In genomic region chr19:46095291-46095690, GRCm38 (mm10) we compare ENCODE assay signal across 24 mouse cellular contexts. TPM values are rescaled to one million over a fixed set of nuclear protein-coding genes. Genes with fewer than 3 reads are reported as not detected.
"Had no signal": no experiment of that assay in that cellular context is flagged by ENCODE, and none has a peak within 500 bp of the region (broad histone marks: within the 10 kb centered on the region; RNA-seq: fewer than 3 reads in every experiment).

No protein-coding gene starts in this region.

- H3K27ac ChIP-seq: kidney, postnatal 0 days; left cerebral cortex, adult 2 months; limb, embryonic 13.5 days; liver, embryonic 12.5 days; midbrain, embryonic 10.5 days; neural tube, embryonic 15.5 days had no signal

- H3K9me3 ChIP-seq: midbrain, embryonic 10.5 days; neural tube, embryonic 15.5 days had no signal

- DNase-seq: kidney, adult 8-10 months; kidney, postnatal 36 days; left cerebral cortex, postnatal 4 days; lung, embryonic 14.5 days; lung, postnatal 10 days; lung, postnatal 4 days; midbrain, embryonic 14.5 days; right cerebral cortex, postnatal 25 days; spleen, adult 18-20 months; thymus, adult 2 months; thymus, postnatal 25 days had no signal

- H3K4me3 ChIP-seq: left cerebral cortex, adult 2 months; limb, embryonic 13.5 days; liver, embryonic 12.5 days; midbrain, embryonic 10.5 days; myocyte; neural tube, embryonic 15.5 days had no signal

- H3K9ac ChIP-seq: limb, embryonic 13.5 days; liver, embryonic 12.5 days; lung, embryonic 14.5 days; neural tube, embryonic 15.5 days had no signal

- H3K4me2 ChIP-seq: limb, embryonic 13.5 days; liver, embryonic 12.5 days; lung, embryonic 14.5 days; neural tube, embryonic 15.5 days had no signal

- H3K27me3 ChIP-seq: limb, embryonic 13.5 days; neural tube, embryonic 15.5 days had no signal

- ATAC-seq: inflammation-experienced regulatory T-cells, adult 6 months; intestine, postnatal 0 days; liver, embryonic 12.5 days had no signal

- H3K36me3 ChIP-seq: limb, embryonic 13.5 days; liver, embryonic 12.5 days; midbrain, embryonic 10.5 days; neural tube, embryonic 15.5 days had no signal

- H3K4me1 ChIP-seq: limb, embryonic 13.5 days; liver, embryonic 12.5 days; midbrain, embryonic 10.5 days; neural tube, embryonic 15.5 days had no signal

RNA-seq across cellular contexts. Expression of gene Elovl3, which starts 36.4 kb away (rescaled TPM):
- total RNA-seq: layer of hippocampus, adult 8-10 months; left cerebral cortex, adult 2 months; left cerebral cortex, postnatal 4 days; megakaryocyte, adult 5-6 weeks had no signal
- polyA plus RNA-seq: inflammation-experienced regulatory T-cells, adult 6 months; intestine, postnatal 0 days; liver, embryonic 12.5 days; lung, embryonic 14.5 days; midbrain, embryonic 10.5 days; stomach, embryonic 14.5 days; urinary bladder, adult 2 months had no signal

RNA-seq across cellular contexts. Expression of gene Pitx3, which starts 52.8 kb away (rescaled TPM):
- total RNA-seq: layer of hippocampus, adult 8-10 months; left cerebral cortex, adult 2 months; left cerebral cortex, postnatal 4 days; megakaryocyte, adult 5-6 weeks had no signal
- polyA plus RNA-seq: inflammation-experienced regulatory T-cells, adult 6 months; intestine, postnatal 0 days; kidney, postnatal 0 days; stomach, embryonic 14.5 days had no signal
